Mouse (Mus musculus): Measurements from ENCODE around the gene Snx27.

The Snx27 gene

DNA sequence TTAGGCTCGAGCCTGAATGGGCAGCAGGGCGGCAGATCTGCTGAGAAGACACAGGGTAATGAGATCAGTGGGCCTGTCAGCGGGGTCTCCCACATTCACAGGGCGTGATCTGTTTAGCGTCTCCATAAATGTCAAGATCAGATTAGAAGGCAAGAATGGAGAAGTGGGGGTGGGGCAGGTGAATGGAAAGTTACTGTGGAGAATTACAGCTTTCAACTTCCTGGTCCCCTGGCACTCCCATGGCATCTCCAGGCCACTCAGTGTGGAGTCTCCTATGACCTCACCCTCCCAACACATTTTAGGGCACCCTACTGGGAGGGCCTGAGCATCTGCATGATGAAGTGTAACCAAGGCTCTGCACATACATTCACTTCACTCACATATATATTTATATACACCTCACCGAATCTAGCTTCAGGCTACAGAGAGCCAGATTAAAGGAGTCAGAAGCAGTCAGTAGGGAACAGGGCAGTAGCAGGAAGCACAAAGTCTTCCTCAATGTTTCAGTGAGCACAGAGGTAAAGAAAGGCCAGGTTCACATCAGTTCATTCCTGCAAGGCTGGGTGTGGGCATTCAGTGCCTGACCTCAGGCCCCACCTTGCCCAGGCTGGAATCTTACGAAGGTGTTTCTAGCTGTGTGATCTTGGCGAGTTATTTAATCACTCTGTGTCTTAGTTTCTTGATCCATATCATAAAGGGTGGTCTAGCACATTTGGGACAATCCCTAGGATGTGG lies 106.0 kb downstream of the Snx27 start:
- no peak for DNase-seq (ENCODE audit: low read depth)

GRCm38 (mm10) chr3:94473567-94474232 lies 108.8 kb downstream of the Snx27 start:
- DNase-seq (ENCODE audit: low read depth) = no peak

DNA sequence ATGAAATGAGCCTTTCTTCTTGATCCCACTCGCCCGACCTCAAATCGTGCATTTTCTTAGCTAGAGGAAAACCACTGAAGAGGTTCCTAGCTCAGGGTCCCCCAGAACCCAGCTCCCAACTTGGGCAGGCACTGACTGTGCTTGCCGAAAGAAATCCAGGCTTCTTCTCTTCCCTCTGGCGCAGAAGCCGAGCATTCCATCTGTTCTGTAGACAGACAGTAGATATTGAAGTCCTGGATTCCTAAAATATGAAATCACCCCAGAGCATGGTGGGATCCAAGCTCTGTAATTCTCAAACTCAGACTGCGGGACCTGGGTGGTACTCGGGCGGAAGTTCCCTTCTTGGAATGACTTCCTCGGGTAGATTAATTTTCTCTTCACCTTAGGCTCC lies 109.4 kb downstream of the Snx27 start:
- no peak for DNase-seq (ENCODE audit: low read depth)

DNA sequence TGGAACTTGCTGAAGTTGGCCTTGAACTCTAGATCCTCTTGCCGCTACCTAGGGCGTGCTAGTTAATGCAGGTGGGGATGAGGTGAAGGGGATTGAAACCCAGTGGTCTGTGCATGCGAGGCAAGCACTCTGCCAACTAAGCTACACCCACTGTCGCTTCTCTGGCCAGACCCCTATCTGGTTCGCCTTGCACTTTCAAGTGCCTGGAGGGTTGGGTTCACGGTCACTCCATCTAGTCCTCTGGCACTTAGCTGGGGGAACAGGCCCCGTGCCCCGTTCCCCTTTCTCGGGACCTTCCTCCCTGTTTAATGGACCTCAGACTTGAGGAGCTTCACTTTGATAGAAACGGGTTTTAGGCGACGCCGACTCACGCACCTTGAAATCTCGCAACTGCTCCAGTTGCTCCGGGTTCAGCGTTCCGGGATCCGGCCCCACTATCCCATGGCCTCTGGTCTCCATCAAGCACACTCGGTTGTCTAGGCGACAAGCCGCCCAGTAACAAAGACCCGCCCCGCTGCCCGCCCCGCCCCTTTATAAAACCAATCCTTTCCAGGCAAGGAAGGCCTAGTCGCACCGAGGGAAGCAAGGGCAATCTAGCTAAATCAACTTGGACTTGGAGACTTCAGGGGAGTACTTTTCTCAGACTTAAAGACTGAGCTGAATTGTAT lies 109.9 kb downstream of the Snx27 start:
- no peak for DNase-seq (ENCODE audit: low read depth)

GRCm38 (mm10) chr3:94468931-94469330 lies 113.6 kb downstream of the Snx27 start:
- no peak for DNase-seq (ENCODE audit: low read depth)

- DNase-seq (ENCODE audit: low read depth) = no peak
Measured at GRCm38 (mm10) chr3:94465632-94466430, 116.7 kb downstream of the Snx27 start.

DNA sequence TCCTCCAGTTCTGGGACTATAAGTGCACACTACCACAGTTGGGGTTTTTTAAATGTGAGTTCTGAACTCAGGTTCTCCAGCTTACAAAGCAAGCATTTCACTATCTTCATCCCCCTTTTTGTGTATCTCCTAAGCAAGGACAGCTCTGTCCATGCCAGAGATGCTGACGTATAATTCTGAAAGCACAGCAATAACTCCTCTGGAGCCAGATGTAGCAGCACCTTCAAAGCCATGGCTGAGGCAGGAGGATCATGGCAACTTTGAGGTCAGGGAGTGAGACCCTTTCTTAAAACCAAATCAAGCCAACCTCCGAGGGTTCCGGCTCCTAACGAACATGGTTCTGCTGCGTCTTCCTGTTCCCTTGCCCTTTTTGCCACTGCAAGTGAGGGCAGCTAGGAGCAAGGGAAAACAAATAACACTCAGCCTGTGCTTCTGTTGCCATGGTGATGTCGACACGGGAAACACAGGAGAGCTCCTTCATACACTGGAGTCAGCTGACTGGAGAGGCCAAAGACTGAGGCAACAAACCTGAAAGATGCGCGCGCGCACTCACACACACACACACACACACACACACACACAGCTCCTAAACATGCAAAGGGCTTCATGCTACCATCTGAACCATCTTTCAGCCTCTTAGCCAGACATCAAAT lies 118.5 kb downstream of the Snx27 start:
- no peak for DNase-seq (ENCODE audit: low read depth)

- no peak for DNase-seq (ENCODE audit: low read depth)
Measured at GRCm38 (mm10) chr3:94459834-94460233, 122.7 kb downstream of the Snx27 start.

DNA sequence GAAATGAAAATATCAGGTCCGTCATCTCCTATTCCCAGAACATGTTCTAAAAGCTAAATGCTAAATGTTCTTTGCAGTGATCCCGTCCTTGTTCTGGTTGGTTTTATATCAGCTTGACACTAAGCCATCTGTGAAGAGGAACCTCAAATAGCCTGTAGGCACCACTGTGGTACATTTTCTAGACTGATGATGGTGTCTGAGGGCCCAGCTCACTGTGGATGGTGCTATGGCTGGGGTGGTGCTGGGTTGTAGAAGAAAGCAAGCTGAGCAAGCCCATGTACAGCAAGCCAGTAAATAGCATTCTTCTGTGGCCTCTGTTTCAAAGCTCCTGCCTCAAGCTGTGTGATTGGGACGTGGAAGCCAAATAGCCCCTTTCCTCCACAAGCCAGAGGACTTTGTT lies 125.5 kb downstream of the Snx27 start:
- no peak for DNase-seq (ENCODE audit: low read depth)

DNA sequence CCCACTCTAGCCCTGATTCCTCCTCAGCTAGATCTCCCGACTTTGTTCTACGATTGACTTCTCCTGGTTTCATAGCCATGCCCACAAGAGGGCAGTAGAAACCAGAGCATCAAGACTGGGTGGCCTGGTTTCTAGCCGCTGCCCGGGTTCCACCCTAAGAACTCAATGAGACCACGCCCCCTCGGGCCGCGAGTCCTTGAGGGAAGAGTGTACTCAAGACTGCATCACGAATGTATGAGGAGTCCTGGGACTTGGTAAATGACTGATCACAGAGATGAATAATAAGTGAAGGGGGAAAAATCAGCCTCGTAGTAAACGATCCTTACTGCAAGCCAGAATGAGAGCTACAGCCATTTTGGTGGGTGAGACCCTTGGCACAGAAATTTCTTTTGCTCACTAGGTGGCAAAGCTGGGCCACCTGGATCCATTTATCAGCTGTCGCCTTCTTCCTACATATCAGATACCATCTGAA lies 126.0 kb downstream of the Snx27 start:
- DNase-seq (ENCODE audit: low read depth) = peak; percentile 95

DNA sequence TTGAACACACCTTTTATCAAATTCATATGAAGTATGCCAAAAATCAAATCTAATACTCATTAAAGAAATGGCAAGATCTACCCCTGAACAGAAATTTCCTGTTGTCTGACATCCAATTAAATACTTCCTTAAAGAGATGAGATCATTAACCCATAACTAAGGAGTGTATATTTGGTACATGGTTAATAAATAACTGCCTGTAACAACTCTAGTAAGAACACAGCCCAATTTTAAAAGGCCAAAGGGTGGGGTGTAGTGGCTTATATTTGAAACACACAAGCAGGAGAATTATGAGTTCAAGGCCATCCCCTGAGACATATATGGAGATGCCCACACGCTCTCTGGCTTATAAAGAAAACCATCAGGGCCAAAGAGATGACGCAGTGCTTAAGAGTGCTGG lies 133.1 kb downstream of the Snx27 start:
- DNase-seq (ENCODE audit: low read depth) = no peak
